Mouse (Mus musculus) liver, embryonic 11.5 days (tissue): ENCODE results near the gene Mrps5. TPM values are rescaled to one million over a fixed set of nuclear protein-coding genes. Genes with fewer than 3 reads are reported as not detected.

Source experiments
- ATAC-seq: fragments of 200-750 bp; cut with Nextera tagmentation; replicated peaks from 2 replicates; pipeline ENCODE4 v1.8.0; 2017; ENCODE audit warnings: moderate number of reproducible peaks, mild to moderate bottlenecking, moderate TSS enrichment, moderate library complexity; ENCODE audit not compliant: low FRiP score
- DNase-seq: peaks from one replicate; pipeline ENCODE4 v3.0.0-alpha.2; 2017; ENCODE audit warnings: low spot score
- H3K27ac ChIP-seq: fragments of 300-500 bp; sonication (generic); 2 replicates; pipeline ENCODE4 v1.5.1; 2014; ENCODE audit warnings: mild to moderate bottlenecking, low read depth, low read length, control low read depth
- H3K27me3 ChIP-seq: fragments of 300-500 bp; sonication (generic); replicated peaks from 2 replicates; pipeline ENCODE4 v1.6.1; 2014; ENCODE audit warnings: low read length, mixed read lengths; ENCODE audit not compliant: control insufficient read depth, insufficient read depth
- H3K36me3 ChIP-seq: fragments of 300-500 bp; sonication (generic); 2 replicates; pipeline ENCODE4 v1.6.1; 2014; ENCODE audit warnings: mild to moderate bottlenecking, low read length, moderate library complexity, mixed read lengths; ENCODE audit not compliant: control insufficient read depth, insufficient read depth
- H3K4me1 ChIP-seq: fragments of 300-500 bp; sonication (generic); replicated peaks from 2 replicates; pipeline ENCODE4 v1.6.1; 2014; ENCODE audit warnings: low read length, mixed read lengths; ENCODE audit not compliant: control insufficient read depth, insufficient read depth
- H3K4me2 ChIP-seq: fragments of 300-500 bp; sonication (generic); 2 replicates; pipeline ENCODE4 v1.6.1; 2014; ENCODE audit warnings: mild to moderate bottlenecking, control low read depth, moderate library complexity
- H3K4me3 ChIP-seq: fragments of 300-500 bp; sonication (generic); 2 replicates; pipeline ENCODE4 v1.5.1; 2014; ENCODE audit warnings: low read depth, low read length, control low read depth
- H3K9ac ChIP-seq: fragments of 300-500 bp; sonication (generic); 2 replicates; pipeline ENCODE4 v1.6.1; 2014; ENCODE audit warnings: low read depth, low read length, control low read depth
- H3K9me3 ChIP-seq: fragments of 300-500 bp; sonication (generic); 2 replicates; pipeline ENCODE4 v1.6.1; 2016; ENCODE audit warnings: low read length, inconsistent platforms, mixed read lengths; ENCODE audit not compliant: control insufficient read depth
- WGBS: fragments of 180-500 bp; shearing (Covaris S2); extraction: QIAGEN DNeasy Blood & Tissue Kit; methylation state at CpG from one replicate; pipeline ENCODE4 v1.1.7; 2014; 5-methylcytosine and 5-hydroxymethylcytosine counted together
- polyA plus RNA-seq: library from polyadenylated mRNA; unstranded; fragments of >200 nt; fragmentation: Nextera tagmentation; extraction: Ambion mirVana; gene quantifications from 2 replicates; pipeline ENCODE4 v1.2.1, GENCODE M21; 2014

Gene Mrps5
- polyA plus RNA-seq, 1 experiment from 2014 or later = 214 TPM

- 74% methylated on average over 6 of the region's 6 CpGs for WGBS
- H3K9ac ChIP-seq = no peak overlapping the region
- no peak for ATAC-seq
Observed at GRCm38 (mm10) chr2:127627354-127627753, 40.3 kb downstream of the Mrps5 start.

GRCm38 (mm10) chr2:127627990-127628570, 41.1 kb downstream of the Mrps5 start:
- 71% methylated on average over 6 of the region's 6 CpGs for WGBS
- H3K4me2 ChIP-seq = no peak overlapping the region
- ATAC-seq = no peak
- no peaks in the 10 kb centered on the region for H3K27me3 ChIP-seq
- no peak overlapping the region for H3K9ac ChIP-seq
- H3K4me1 ChIP-seq = no peaks in the 10 kb centered on the region
- H3K4me3 ChIP-seq = no peak overlapping the region
- no peak overlapping the region for H3K27ac ChIP-seq
- H3K36me3 ChIP-seq = no peaks in the 10 kb centered on the region
- DNase-seq = no peak
- H3K9me3 ChIP-seq = no peaks in the 10 kb centered on the region

More at GRCm38 (mm10) chr2:127627354-127627753, 40.3 kb downstream of the Mrps5 start:
- Histone ChIP-seq H3K27me3 (no peaks in the 10 kb centered on the region), H3K27ac (no peak overlapping the region), H3K9me3 (no peaks in the 10 kb centered on the region), H3K4me1 (no peaks in the 10 kb centered on the region), H3K36me3 (no peaks in the 10 kb centered on the region), H3K4me2 (no peak overlapping the region), H3K4me3 (no peak overlapping the region)
- no peak for DNase-seq

DNA sequence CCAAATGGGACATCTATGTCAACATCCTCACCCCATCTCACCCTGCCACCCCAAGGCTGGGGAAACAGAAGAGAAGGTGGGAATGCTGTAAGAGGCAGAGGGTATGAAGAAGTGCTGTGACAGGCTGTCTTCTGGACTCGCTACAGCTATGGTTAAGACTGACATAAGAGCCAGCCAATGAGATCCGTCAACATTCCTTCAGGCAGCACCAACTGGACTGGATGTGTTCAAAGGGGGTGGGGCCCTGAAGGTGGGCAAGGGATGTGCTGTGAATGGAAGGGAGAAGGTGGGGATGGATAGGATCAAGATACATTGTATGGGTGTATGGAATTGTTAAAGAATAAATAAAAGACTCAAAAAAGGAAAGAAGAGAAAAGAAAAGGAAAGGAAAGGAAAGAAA, 45.6 kb downstream of the Mrps5 start:
- ATAC-seq (no peak), DNase-seq (no peak)
- Histone ChIP-seq H3K4me3 (no peak overlapping the region), H3K27me3 (no peaks in the 10 kb centered on the region), H3K4me2 (no peak overlapping the region), H3K9ac (no peak overlapping the region), H3K9me3 (no peaks in the 10 kb centered on the region), H3K27ac (no peak overlapping the region), H3K4me1 (no peaks in the 10 kb centered on the region), H3K36me3 (no peaks in the 10 kb centered on the region)
- WGBS = 73% methylated on average over 2 of the region's 2 CpGs

GRCm38 (mm10) chr2:127635581-127635980, 48.6 kb downstream of the Mrps5 start:
- no peak overlapping the region for H3K27ac ChIP-seq
- ATAC-seq (no peak), DNase-seq (no peak)
- no peaks in the 10 kb centered on the region for H3K27me3 ChIP-seq
- H3K4me3 ChIP-seq = no peak overlapping the region
- no peaks in the 10 kb centered on the region for H3K36me3 ChIP-seq
- H3K9me3 ChIP-seq = no peaks in the 10 kb centered on the region
- H3K9ac ChIP-seq = no peak overlapping the region
- no peaks in the 10 kb centered on the region for H3K4me1 ChIP-seq
- WGBS = 70% methylated on average over 6 of the region's 6 CpGs
- H3K4me2 ChIP-seq = no peak overlapping the region

- Histone ChIP-seq H3K4me1 (no peaks in the 10 kb centered on the region), H3K4me2 (no peak overlapping the region), H3K9me3 (no peaks in the 10 kb centered on the region), H3K36me3 (no peaks in the 10 kb centered on the region), H3K27ac (no peak overlapping the region), H3K4me3 (no peak overlapping the region), H3K9ac (no peak overlapping the region), H3K27me3 (no peaks in the 10 kb centered on the region; the same call in 1 of the 2 replicates)
- DNase-seq (no peak), ATAC-seq (no peak)
- WGBS = 69% methylated on average over 9 of the region's 9 CpGs
Observed at GRCm38 (mm10) chr2:127638973-127639372, 52.0 kb downstream of the Mrps5 start.

GRCm38 (mm10) chr2:127643728-127644704, 57.0 kb downstream of the Mrps5 start:
- no peaks in the 10 kb centered on the region; the same call in 1 of the 2 replicates for H3K27me3 ChIP-seq
- no peaks in the 10 kb centered on the region for H3K36me3 ChIP-seq
- no peaks in the 10 kb centered on the region for H3K4me1 ChIP-seq
- ATAC-seq (no peak), DNase-seq (no peak)
- no peaks in the 10 kb centered on the region for H3K9me3 ChIP-seq
- no peak overlapping the region for H3K4me3 ChIP-seq
- H3K4me2 ChIP-seq = no peak overlapping the region
- no peak overlapping the region for H3K9ac ChIP-seq
- WGBS = 52% methylated on average over 19 of the region's 19 CpGs
- no peak overlapping the region for H3K27ac ChIP-seq

GRCm38 (mm10) chr2:127646875-127647274, 59.9 kb downstream of the Mrps5 start:
- no peak overlapping the region for H3K4me3 ChIP-seq
- no peaks in the 10 kb centered on the region for H3K9me3 ChIP-seq
- 66% methylated on average over 5 of the region's 5 CpGs for WGBS
- DNase-seq = no peak
- no peak overlapping the region for H3K4me2 ChIP-seq
- H3K27me3 ChIP-seq = peaks cover 2% of the 10 kb centered on the region; the same call in 1 of the 2 replicates
- no peak overlapping the region for H3K27ac ChIP-seq
- H3K9ac ChIP-seq = no peak overlapping the region
- no peaks in the 10 kb centered on the region for H3K36me3 ChIP-seq
- H3K4me1 ChIP-seq = no peaks in the 10 kb centered on the region
- ATAC-seq = no peak

GRCm38 (mm10) chr2:127648145-127648544, 61.1 kb downstream of the Mrps5 start:
- Histone ChIP-seq H3K4me2 (no peak overlapping the region), H3K4me3 (no peak overlapping the region), H3K27me3 (peaks cover 10% of the 10 kb centered on the region; the same call in 1 of the 2 replicates), H3K9me3 (no peaks in the 10 kb centered on the region), H3K4me1 (no peaks in the 10 kb centered on the region), H3K27ac (no peak overlapping the region), H3K36me3 (no peaks in the 10 kb centered on the region), H3K9ac (no peak overlapping the region)
- ATAC-seq = no peak
- 85% methylated on average over 6 of the region's 6 CpGs for WGBS
- no peak for DNase-seq
